Mouse (Mus musculus): Measurements from ENCODE around the gene Vmn2r73. TPM values are rescaled to one million over a fixed set of nuclear protein-coding genes. Genes with fewer than 3 reads are reported as not detected.

The Vmn2r73 gene
- 0.06 TPM for polyA plus RNA-seq (2017; shearing (Covaris generic))

DNA sequence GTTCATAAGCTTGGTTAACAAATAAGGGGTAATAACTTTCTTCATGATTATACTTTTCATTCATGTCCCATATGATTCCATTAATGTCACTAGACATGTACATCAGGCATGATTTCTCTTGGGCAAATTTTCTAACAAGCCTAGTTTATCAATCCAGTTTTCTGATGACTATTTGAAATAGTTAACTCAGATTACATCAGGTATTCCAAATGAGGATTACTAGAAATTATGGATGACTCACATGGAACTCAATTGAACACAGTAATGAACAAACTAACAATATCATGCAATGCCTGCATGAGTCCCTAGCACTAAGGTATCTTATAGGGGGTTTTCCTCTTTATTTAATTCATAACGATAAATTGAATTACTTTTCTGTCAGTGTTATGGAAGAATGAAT, at the start of gene Vmn2r73:
TSS of gene Vmn2r73 (minus strand) at position 101 of the 400 bp plus-strand sequence.

Other genes with a start within 250 kb of the Vmn2r73 start
- 0.12 TPM for gene Vmn2r72, start 121.2 kb downstream of the Vmn2r73 start, polyA plus RNA-seq (2017; shearing (Covaris generic))
- 0.04 TPM for gene Vmn2r74, start 85.4 kb upstream of the Vmn2r73 start, polyA plus RNA-seq (2017; shearing (Covaris generic))